Mouse (Mus musculus): ENCODE measurements around the gene Msi2. TPM values are rescaled to one million over a fixed set of nuclear protein-coding genes. Genes with fewer than 3 reads are reported as not detected.

Gene Msi2
- polyA plus RNA-seq, 1 experiment from 2014 or later = 10.0 TPM

GRCm38 (mm10) chr11:88542817-88543216, 175.5 kb downstream of the Msi2 start:
- WGBS = 32% methylated on average over 3 of the region's 3 CpGs
- Histone ChIP-seq H3K27me3 (replicated peaks; ENCODE audit: control insufficient read depth, insufficient read depth, low read length) (no peaks in the 10 kb centered on the region), H3K4me3 (ENCODE audit: low read length) (no peak overlapping the region), H3K4me2 (ENCODE audit: low read depth, low read length) (no peak overlapping the region), H3K36me3 (ENCODE audit: control insufficient read depth, insufficient read depth, low read length) (no peaks in the 10 kb centered on the region), H3K9me3 (ENCODE audit: control insufficient read depth, low read length) (no peaks in the 10 kb centered on the region), H3K9ac (ENCODE audit: low read depth, low read length) (no peak overlapping the region), H3K27ac (ENCODE audit: low read length) (peak overlapping the region; percentile 19; the same call in 1 of the 2 replicates), H3K4me1 (ENCODE audit: control insufficient read depth, insufficient read depth, low read length) (peaks cover 32% of the 10 kb centered on the region)
- 0 out of 2 replicates have a peak, but pooled peaks have one; percentile 4 for ATAC-seq

- H3K4me3 ChIP-seq (ENCODE audit: low read length) = no peak overlapping the region
- no peaks in the 10 kb centered on the region for H3K9me3 ChIP-seq (ENCODE audit: control insufficient read depth, low read length)
- H3K4me2 ChIP-seq (ENCODE audit: low read depth, low read length) = no peak overlapping the region
- H3K27me3 ChIP-seq (replicated peaks; ENCODE audit: control insufficient read depth, insufficient read depth, low read length) = no peaks in the 10 kb centered on the region
- H3K27ac ChIP-seq (ENCODE audit: low read length) = peak overlapping the region; percentile 19
- no peak overlapping the region for H3K9ac ChIP-seq (ENCODE audit: low read depth, low read length)
- H3K4me1 ChIP-seq (ENCODE audit: control insufficient read depth, insufficient read depth, low read length) = peaks cover 26% of the 10 kb centered on the region
- H3K36me3 ChIP-seq (ENCODE audit: control insufficient read depth, insufficient read depth, low read length) = no peaks in the 10 kb centered on the region
- 70% methylated on average over 15 of the region's 15 CpGs for WGBS
- no peak for ATAC-seq
Observed at GRCm38 (mm10) chr11:88541666-88542639, 176.4 kb downstream of the Msi2 start.

- H3K4me1 ChIP-seq (ENCODE audit: control insufficient read depth, insufficient read depth, low read length) = peaks cover 26% of the 10 kb centered on the region
- 63% methylated on average over 8 of the region's 8 CpGs for WGBS
- ATAC-seq = no peak
Observed at GRCm38 (mm10) chr11:88539637-88540478, 178.5 kb downstream of the Msi2 start.

GRCm38 (mm10) chr11:88538710-88539340, 179.5 kb downstream of the Msi2 start:
- Histone ChIP-seq H3K36me3 (ENCODE audit: control insufficient read depth, insufficient read depth, low read length) (no peaks in the 10 kb centered on the region), H3K4me3 (ENCODE audit: low read length) (no peak overlapping the region), H3K4me1 (ENCODE audit: control insufficient read depth, insufficient read depth, low read length) (peaks cover 26% of the 10 kb centered on the region), H3K4me2 (ENCODE audit: low read depth, low read length) (no peak overlapping the region), H3K9ac (ENCODE audit: low read depth, low read length) (no peak overlapping the region), H3K27me3 (replicated peaks; ENCODE audit: control insufficient read depth, insufficient read depth, low read length) (no peaks in the 10 kb centered on the region), H3K9me3 (ENCODE audit: control insufficient read depth, low read length) (no peaks in the 10 kb centered on the region), H3K27ac (ENCODE audit: low read length) (no peak overlapping the region)
- ATAC-seq = no peak
- 74% methylated on average over 13 of the region's 13 CpGs for WGBS

More at GRCm38 (mm10) chr11:88539637-88540478, 178.5 kb downstream of the Msi2 start:
- no peaks in the 10 kb centered on the region for H3K36me3 ChIP-seq (ENCODE audit: control insufficient read depth, insufficient read depth, low read length)
- no peak overlapping the region for H3K4me3 ChIP-seq (ENCODE audit: low read length)
- no peaks in the 10 kb centered on the region for H3K27me3 ChIP-seq (replicated peaks; ENCODE audit: control insufficient read depth, insufficient read depth, low read length)
- H3K27ac ChIP-seq (ENCODE audit: low read length) = peak overlapping the region; percentile 33; the same call in 1 of the 2 replicates
- no peaks in the 10 kb centered on the region for H3K9me3 ChIP-seq (ENCODE audit: control insufficient read depth, low read length)
- no peak overlapping the region for H3K9ac ChIP-seq (ENCODE audit: low read depth, low read length)
- no peak overlapping the region for H3K4me2 ChIP-seq (ENCODE audit: low read depth, low read length)

GRCm38 (mm10) chr11:88537344-88537743, 181.0 kb downstream of the Msi2 start:
- Histone ChIP-seq H3K9me3 (ENCODE audit: control insufficient read depth, low read length) (no peaks in the 10 kb centered on the region), H3K27me3 (replicated peaks; ENCODE audit: control insufficient read depth, insufficient read depth, low read length) (no peaks in the 10 kb centered on the region), H3K9ac (ENCODE audit: low read depth, low read length) (no peak overlapping the region), H3K4me3 (ENCODE audit: low read length) (no peak overlapping the region), H3K27ac (ENCODE audit: low read length) (no peak overlapping the region), H3K4me2 (ENCODE audit: low read depth, low read length) (no peak overlapping the region), H3K36me3 (ENCODE audit: control insufficient read depth, insufficient read depth, low read length) (no peaks in the 10 kb centered on the region), H3K4me1 (ENCODE audit: control insufficient read depth, insufficient read depth, low read length) (peaks cover 21% of the 10 kb centered on the region)
- ATAC-seq = no peak
- 74% methylated on average over 7 of the region's 7 CpGs for WGBS

GRCm38 (mm10) chr11:88536861-88537260, 181.5 kb downstream of the Msi2 start:
- H3K4me1 ChIP-seq (ENCODE audit: control insufficient read depth, insufficient read depth, low read length) = peaks cover 17% of the 10 kb centered on the region; the same call in 1 of the 2 replicates
- H3K9me3 ChIP-seq (ENCODE audit: control insufficient read depth, low read length) = no peaks in the 10 kb centered on the region
- H3K4me3 ChIP-seq (ENCODE audit: low read length) = no peak overlapping the region
- 97% methylated on average over 2 of the region's 2 CpGs for WGBS
- no peak overlapping the region for H3K27ac ChIP-seq (ENCODE audit: low read length)
- no peaks in the 10 kb centered on the region for H3K27me3 ChIP-seq (replicated peaks; ENCODE audit: control insufficient read depth, insufficient read depth, low read length)
- H3K4me2 ChIP-seq (ENCODE audit: low read depth, low read length) = no peak overlapping the region
- ATAC-seq = no peak
- no peak overlapping the region for H3K9ac ChIP-seq (ENCODE audit: low read depth, low read length)
- H3K36me3 ChIP-seq (ENCODE audit: control insufficient read depth, insufficient read depth, low read length) = no peaks in the 10 kb centered on the region

- no peak for ATAC-seq
- Histone ChIP-seq H3K36me3 (ENCODE audit: control insufficient read depth, insufficient read depth, low read length) (no peaks in the 10 kb centered on the region; the same call in 1 of the 2 replicates), H3K4me3 (ENCODE audit: low read length) (no peak overlapping the region), H3K27me3 (replicated peaks; ENCODE audit: control insufficient read depth, insufficient read depth, low read length) (no peaks in the 10 kb centered on the region), H3K27ac (ENCODE audit: low read length) (no peak overlapping the region), H3K4me2 (ENCODE audit: low read depth, low read length) (no peak overlapping the region), H3K9ac (ENCODE audit: low read depth, low read length) (no peak overlapping the region), H3K4me1 (ENCODE audit: control insufficient read depth, insufficient read depth, low read length) (peaks cover 12% of the 10 kb centered on the region), H3K9me3 (ENCODE audit: control insufficient read depth, low read length) (no peaks in the 10 kb centered on the region)
- WGBS = 43% methylated on average over 11 of the region's 11 CpGs
Observed at GRCm38 (mm10) chr11:88534331-88534929, 183.9 kb downstream of the Msi2 start.

GRCm38 (mm10) chr11:88532016-88532415, 186.3 kb downstream of the Msi2 start:
- Histone ChIP-seq H3K4me1 (ENCODE audit: control insufficient read depth, insufficient read depth, low read length) (peaks cover 33% of the 10 kb centered on the region), H3K9ac (ENCODE audit: low read depth, low read length) (no peak overlapping the region), H3K4me2 (ENCODE audit: low read depth, low read length) (no peak overlapping the region), H3K36me3 (ENCODE audit: control insufficient read depth, insufficient read depth, low read length) (no peaks in the 10 kb centered on the region; the same call in 1 of the 2 replicates), H3K27me3 (replicated peaks; ENCODE audit: control insufficient read depth, insufficient read depth, low read length) (no peaks in the 10 kb centered on the region), H3K9me3 (ENCODE audit: control insufficient read depth, low read length) (no peaks in the 10 kb centered on the region), H3K4me3 (ENCODE audit: low read length) (no peak overlapping the region), H3K27ac (ENCODE audit: low read length) (no peak overlapping the region)
- WGBS = 59% methylated on average over 2 of the region's 2 CpGs
- ATAC-seq = peak; percentile 63
